Mouse (Mus musculus): ENCODE data around the gene Vmn1r170.
"Not testable (repeated sequence)": the region's sequence is repeated elsewhere in the genome, so short reads cannot be mapped to it uniquely, and the experiment has no call there.

Vmn1r170 gene

GRCm38 (mm10) chr7:23605875-23606274 lies at the start of gene Vmn1r170:
Gene Vmn1r170, plus strand, starts transcription at chr7:23606175.
- not testable (repeated sequence) for DNase-seq

GRCm38 (mm10) chr7:23575226-23575625 lies 30.7 kb upstream of the Vmn1r170 start, which contains the start of gene Vmn1r169:
Gene Vmn1r169, plus strand, starts transcription at chr7:23575526.
- DNase-seq = not testable (repeated sequence)

GRCm38 (mm10) chr7:23630422-23630821 lies 24.4 kb downstream of the Vmn1r170 start, which contains the start of gene Vmn1r171:
Gene Vmn1r171, plus strand, starts transcription at chr7:23630722.
- DNase-seq = no peak

Data from cerebellum, postnatal 25 days (tissue).